Mouse (Mus musculus): ENCODE measurements around the gene Psapl1. TPM values are rescaled to one million over a fixed set of nuclear protein-coding genes. Genes with fewer than 3 reads are reported as not detected.

Gene Psapl1
- total and polyA plus RNA-seq, 3 experiments = not detected

DNA sequence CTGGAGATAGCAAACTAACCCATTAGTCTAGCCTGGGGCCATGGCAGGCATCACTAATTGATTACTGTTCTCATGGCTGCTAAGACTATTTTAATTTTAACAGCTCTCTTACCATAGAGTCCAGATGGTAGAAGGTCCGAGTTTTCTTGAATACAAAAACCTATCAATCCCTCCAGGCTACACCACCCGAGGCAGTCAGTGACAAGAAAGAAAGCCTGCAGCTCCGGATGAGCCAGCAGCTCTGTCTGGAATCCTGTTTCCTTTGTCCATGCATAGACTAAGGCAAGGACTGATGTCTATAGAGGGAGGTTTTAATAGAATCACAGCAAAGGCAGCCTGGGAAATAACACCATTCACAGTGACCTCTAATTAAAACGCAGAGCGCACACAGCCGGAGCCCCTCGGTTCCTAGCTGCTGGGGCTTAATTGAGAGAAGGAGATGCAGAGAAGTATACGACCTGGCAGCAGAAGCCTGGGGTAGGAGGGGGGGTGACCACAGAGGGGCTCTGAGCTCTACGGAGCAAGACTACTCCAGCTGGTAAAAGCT, 29.2 kb upstream of the Psapl1 start:
- Histone ChIP-seq H3K4me3 (ENCODE audit: control insufficient read depth in 1 of 2, insufficient read depth in 1 of 2, low read depth in 2 of 2, low read length in 2 of 2) (no peak overlapping the region), H3K36me3 (ENCODE audit: control insufficient read depth in 1 of 2, insufficient read depth in 2 of 2, low read length in 2 of 2) (no peaks in the 10 kb centered on the region), H3K4me1 (ENCODE audit: control insufficient read depth in 1 of 2, insufficient read depth in 2 of 2, low read length in 2 of 2) (no peaks in the 10 kb centered on the region), H3K79me2 (ENCODE audit: control insufficient read depth, insufficient read depth, low read length, poor library complexity) (no peaks in the 10 kb centered on the region), H3K9me3 (replicated peaks; ENCODE audit: insufficient read depth, low read length) (no peaks in the 10 kb centered on the region), H3K27me3 (ENCODE audit: control insufficient read depth in 1 of 2, insufficient read depth in 2 of 2, low read length in 2 of 2) (no peaks in the 10 kb centered on the region), H3K9ac (ENCODE audit: control insufficient read depth, low read depth, low read length, poor library complexity, severe bottlenecking) (no peak overlapping the region), H3K27ac (ENCODE audit: control insufficient read depth, low read depth, low read length) (no peak overlapping the region)
- TF ChIP-seq CHD1 (IDR thresholded peaks at IDR 0.05; ENCODE audit: low read depth, low read length) = no peak
- no peak for TF ChIP-seq E2F4 (IDR thresholded peaks at IDR 0.05; ENCODE audit: borderline replicate concordance, low read depth, low read length)
- TF ChIP-seq SIN3A (IDR thresholded peaks at IDR 0.05; ENCODE audit: low read length) = no peak
- no peak for TF ChIP-seq POLR2AphosphoS5 (IDR thresholded peaks at IDR 0.05; ENCODE audit: borderline replicate concordance, low read depth, low read length)
- no peak for TF ChIP-seq SMC3 (IDR thresholded peaks at IDR 0.05; ENCODE audit: low read depth, low read length)
- TF ChIP-seq GABPA (IDR thresholded peaks at IDR 0.05; ENCODE audit: low read depth, low read length) = no peak
- TF ChIP-seq USF2 (IDR thresholded peaks at IDR 0.05; ENCODE audit: borderline replicate concordance in 1 of 2, insufficient read depth in 1 of 2, low read depth in 1 of 2, low read length in 2 of 2) = no peak
- TF ChIP-seq CTCF (IDR thresholded peaks at IDR 0.05 in 2 of 3, conservative IDR thresholded peaks at IDR 0.05 in 1 of 3; ENCODE audit: control insufficient read depth in 1 of 3, insufficient read depth in 1 of 3, low read depth in 2 of 3, low read length in 3 of 3, poor library complexity in 1 of 3, severe bottlenecking in 1 of 3) = no peak
- TF ChIP-seq KAT2A (conservative IDR thresholded peaks at IDR 0.05; ENCODE audit: low read depth, low read length) = no peak
- TF ChIP-seq NRF1 (IDR thresholded peaks at IDR 0.05; ENCODE audit: insufficient read depth, low read depth, low read length, poor library complexity, severe bottlenecking) = no peak
- no peak for TF ChIP-seq MYB (IDR thresholded peaks at IDR 0.05; ENCODE audit: low read depth, low read length)
- no peak for DNase-seq (ENCODE audit: low read depth, low spot score)

DNA sequence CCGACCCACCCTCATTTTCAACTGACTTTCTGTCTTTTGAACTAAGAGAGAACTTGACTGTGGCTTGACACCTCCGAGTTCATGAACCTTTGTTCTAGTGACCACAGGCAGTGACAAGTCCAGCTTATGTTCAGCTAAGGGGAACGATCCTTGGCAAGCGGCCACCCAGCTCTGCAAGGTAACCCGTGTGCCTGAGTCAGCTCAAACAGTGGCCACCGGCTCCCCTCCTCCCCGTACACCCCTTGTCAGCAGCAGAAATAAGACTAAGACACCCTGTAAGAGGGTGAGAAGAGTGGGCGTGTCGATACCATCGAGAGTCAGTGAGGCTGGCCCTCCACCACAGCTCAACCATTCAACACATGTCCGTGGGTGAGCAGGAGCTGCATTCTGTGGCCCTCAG, 27.4 kb upstream of the Psapl1 start:
- no peak overlapping the region for H3K4me3 ChIP-seq (ENCODE audit: control insufficient read depth in 1 of 2, insufficient read depth in 1 of 2, low read depth in 2 of 2, low read length in 2 of 2)
- DNase-seq (ENCODE audit: low read depth, low spot score) = no peak
- TF ChIP-seq MAZ (IDR thresholded peaks at IDR 0.05; ENCODE audit: low read depth, low read length) (no peak), RAD21 (IDR thresholded peaks at IDR 0.05; ENCODE audit: low read depth, low read length) (no peak), E2F4 (IDR thresholded peaks at IDR 0.05; ENCODE audit: borderline replicate concordance, low read depth, low read length) (no peak), SIN3A (IDR thresholded peaks at IDR 0.05; ENCODE audit: low read length) (no peak), UBTF (IDR thresholded peaks at IDR 0.05; ENCODE audit: borderline replicate concordance, insufficient read depth, low read depth, low read length) (no peak), ELF1 (IDR thresholded peaks at IDR 0.05; ENCODE audit: low read depth, low read length) (no peak), MAFK (IDR thresholded peaks at IDR 0.05; ENCODE audit: borderline replicate concordance, low read depth, low read length) (no peak), MEF2A (IDR thresholded peaks at IDR 0.05; ENCODE audit: extremely low read depth, insufficient replicate concordance, low read depth, low read length, poor library complexity, severe bottlenecking) (no peak), MYB (IDR thresholded peaks at IDR 0.05; ENCODE audit: low read depth, low read length) (no peak)

More for the DNA sequence above, 27.4 kb upstream of the Psapl1 start:
- Histone ChIP-seq H3K27ac (ENCODE audit: control insufficient read depth, low read depth, low read length) (no peak overlapping the region), H3K27me3 (ENCODE audit: control insufficient read depth in 1 of 2, insufficient read depth in 2 of 2, low read length in 2 of 2) (no peaks in the 10 kb centered on the region), H3K79me2 (ENCODE audit: control insufficient read depth, insufficient read depth, low read length, poor library complexity) (no peaks in the 10 kb centered on the region), H3K9ac (ENCODE audit: control insufficient read depth, low read depth, low read length, poor library complexity, severe bottlenecking) (no peak overlapping the region), H3K9me3 (replicated peaks; ENCODE audit: insufficient read depth, low read length) (no peaks in the 10 kb centered on the region), H3K36me3 (ENCODE audit: control insufficient read depth in 1 of 2, insufficient read depth in 2 of 2, low read length in 2 of 2) (no peaks in the 10 kb centered on the region), H3K4me1 (ENCODE audit: control insufficient read depth in 1 of 2, insufficient read depth in 2 of 2, low read length in 2 of 2) (no peaks in the 10 kb centered on the region)
